Mouse (Mus musculus) stomach, postnatal 0 days (tissue): Measurements from ENCODE around the gene Slc7a10. TPM values are rescaled to one million over a fixed set of nuclear protein-coding genes. Genes with fewer than 3 reads are reported as not detected.
A peak's percentile ranks its signal among the peaks of the same experiment; 100 is the strongest.

Experiments
- ATAC-seq: fragments of 200-750 bp; cut with Nextera tagmentation; 2 replicates; pipeline ENCODE4 v1.8.0; 2017; ENCODE audit not compliant: low FRiP score, low TSS enrichment
- DNase-seq: peaks from one replicate; pipeline ENCODE4 v3.0.0-alpha.2; 2016; ENCODE audit warnings: low spot score
- H3K27ac ChIP-seq: fragments of 300-500 bp; sonication (generic); replicated peaks from 2 replicates; pipeline ENCODE4 v1.5.1; 2014; ENCODE audit warnings: mild to moderate bottlenecking, control low read depth
- H3K27me3 ChIP-seq: fragments of 300-500 bp; sonication (generic); 2 replicates; pipeline ENCODE4 v1.6.1; 2014; ENCODE audit warnings: low read length; ENCODE audit not compliant: control insufficient read depth, insufficient read depth
- H3K36me3 ChIP-seq: fragments of 300-500 bp; sonication (generic); 2 replicates; pipeline ENCODE4 v1.6.1; 2014; ENCODE audit warnings: low read length, mixed read lengths; ENCODE audit not compliant: control insufficient read depth, insufficient read depth
- H3K4me1 ChIP-seq: fragments of 300-500 bp; sonication (generic); replicated peaks from 2 replicates; pipeline ENCODE4 v1.6.1; 2014; ENCODE audit warnings: antibody characterized with exemption; ENCODE audit not compliant: control insufficient read depth, insufficient read depth
- H3K4me2 ChIP-seq: fragments of 300-500 bp; sonication (generic); replicated peaks from 2 replicates; pipeline ENCODE4 v1.6.1; 2014; ENCODE audit warnings: low read depth, mild to moderate bottlenecking, control low read depth, moderate library complexity
- H3K4me3 ChIP-seq: fragments of 300-500 bp; sonication (generic); 2 replicates; pipeline ENCODE4 v1.5.1; 2014; ENCODE audit warnings: low read depth, low read length, control low read depth
- H3K9ac ChIP-seq: fragments of 300-500 bp; sonication (generic); 2 replicates; pipeline ENCODE4 v1.6.1; 2014; ENCODE audit warnings: mild to moderate bottlenecking, low read length, control low read depth, mixed read lengths
- H3K9me3 ChIP-seq: fragments of 300-500 bp; sonication (generic); 2 replicates; pipeline ENCODE4 v1.6.1; 2016; ENCODE audit warnings: low read length; ENCODE audit not compliant: control insufficient read depth
- CTCF ChIP-seq: IDR thresholded peaks from 2 replicates; pipeline ENCODE4 v1.5.1; 2016; ENCODE audit warnings: antibody characterized with exemption, low read depth, mild to moderate bottlenecking, moderate library complexity
- EP300 ChIP-seq: optimal IDR thresholded peaks from 2 replicates; pipeline ENCODE3; 2016; ENCODE audit warnings: antibody characterized with exemption
- WGBS: fragments of 180-500 bp; shearing (Covaris S2); extraction: QIAGEN DNeasy Blood & Tissue Kit; methylation state at CpG from one replicate; pipeline ENCODE4 v1.1.7; 2014; 5-methylcytosine and 5-hydroxymethylcytosine counted together
- polyA plus RNA-seq: library from polyadenylated mRNA; unstranded; fragments of >200 nt; fragmentation: Nextera tagmentation; extraction: Ambion mirVana; gene quantifications from 2 replicates; pipeline ENCODE4 v1.2.1, GENCODE M21; 2015

The Slc7a10 gene
- polyA plus RNA-seq, result 0.82 and 0.98 TPM in 2 replicates

GRCm38 (mm10) chr7:35185889-35186569 lies at the start of gene Slc7a10:
TSS of gene Slc7a10 (plus strand) at chr7:35186385.
- TF ChIP-seq EP300 (no peak), CTCF (peak; percentile 3; the same call in 1 of the 2 replicates)
- ATAC-seq, result 0 out of 2 replicates have a peak, but pooled peaks have one; percentile 17
- peak within 1 kb of the TSS; percentile 38 for H3K4me3 ChIP-seq
- no peaks in the 10 kb centered on the region for H3K36me3 ChIP-seq
- WGBS, result 1% methylated on average over 42 of the region's 43 CpGs
- H3K4me1 ChIP-seq, result no peaks in the 10 kb centered on the region; the same call in none of the 2 replicates
- no peak for DNase-seq
- H3K27me3 ChIP-seq, result peaks cover 6% of the 10 kb centered on the region; the same call in 1 of the 2 replicates
- H3K9ac ChIP-seq, result peak within 1 kb of the TSS; percentile 48
- H3K9me3 ChIP-seq, result no peaks in the 10 kb centered on the region
- H3K4me2 ChIP-seq, result peak within 1 kb of the TSS; percentile 68
- no peak within 1 kb of the TSS for H3K27ac ChIP-seq

GRCm38 (mm10) chr7:35137524-35137923 lies 48.7 kb upstream of the Slc7a10 start:
- 81% methylated on average over 1 of the region's 1 CpGs for WGBS
- H3K4me3 ChIP-seq, result no peak overlapping the region
- no peak overlapping the region for H3K27ac ChIP-seq
- H3K36me3 ChIP-seq, result no peaks in the 10 kb centered on the region
- ATAC-seq (no peak), DNase-seq (no peak)
- H3K9me3 ChIP-seq, result no peaks in the 10 kb centered on the region
- no peaks in the 10 kb centered on the region for H3K4me1 ChIP-seq
- no peak overlapping the region for H3K4me2 ChIP-seq
- H3K27me3 ChIP-seq, result no peaks in the 10 kb centered on the region
- TF ChIP-seq CTCF (no peak), EP300 (no peak)
- H3K9ac ChIP-seq, result no peak overlapping the region

GRCm38 (mm10) chr7:35138481-35138880 lies 47.7 kb upstream of the Slc7a10 start:
- ATAC-seq, result no peak
- WGBS, result 44% methylated on average over 4 of the region's 4 CpGs

GRCm38 (mm10) chr7:35139880-35140279 lies 46.3 kb upstream of the Slc7a10 start:
- no peaks in the 10 kb centered on the region for H3K9me3 ChIP-seq
- H3K4me3 ChIP-seq, result no peak overlapping the region
- WGBS, result 85% methylated on average over 5 of the region's 5 CpGs
- DNase-seq, result no peak
- H3K9ac ChIP-seq, result no peak overlapping the region
- H3K4me2 ChIP-seq, result no peak overlapping the region
- H3K27ac ChIP-seq, result no peak overlapping the region
- no peak for TF ChIP-seq CTCF
- TF ChIP-seq EP300, result no peak
- no peaks in the 10 kb centered on the region for H3K36me3 ChIP-seq
- H3K27me3 ChIP-seq, result no peaks in the 10 kb centered on the region
- ATAC-seq, result no peak
- no peaks in the 10 kb centered on the region; the same call in 1 of the 2 replicates for H3K4me1 ChIP-seq

More at GRCm38 (mm10) chr7:35138481-35138880, 47.7 kb upstream of the Slc7a10 start:
- no peak overlapping the region for H3K4me2 ChIP-seq
- no peaks in the 10 kb centered on the region for H3K36me3 ChIP-seq
- H3K4me1 ChIP-seq, result no peaks in the 10 kb centered on the region
- H3K4me3 ChIP-seq, result no peak overlapping the region
- H3K27me3 ChIP-seq, result no peaks in the 10 kb centered on the region
- no peaks in the 10 kb centered on the region for H3K9me3 ChIP-seq
- TF ChIP-seq CTCF (no peak), EP300 (no peak)
- no peak overlapping the region for H3K27ac ChIP-seq
- H3K9ac ChIP-seq, result no peak overlapping the region
- DNase-seq, result no peak

GRCm38 (mm10) chr7:35141519-35141918 lies 44.7 kb upstream of the Slc7a10 start:
- Histone ChIP-seq H3K27ac (no peak overlapping the region), H3K27me3 (no peaks in the 10 kb centered on the region)
- ATAC-seq, result no peak

GRCm38 (mm10) chr7:35142522-35142921 lies 43.7 kb upstream of the Slc7a10 start:
- no peak overlapping the region for H3K4me3 ChIP-seq
- TF ChIP-seq CTCF (no peak), EP300 (no peak)
- no peak overlapping the region for H3K9ac ChIP-seq
- no peaks in the 10 kb centered on the region for H3K36me3 ChIP-seq
- H3K4me1 ChIP-seq, result no peaks in the 10 kb centered on the region; the same call in 1 of the 2 replicates
- H3K27me3 ChIP-seq, result no peaks in the 10 kb centered on the region
- no peaks in the 10 kb centered on the region for H3K9me3 ChIP-seq
- no peak overlapping the region for H3K27ac ChIP-seq
- ATAC-seq (no peak), DNase-seq (no peak)
- 70% methylated on average over 8 of the region's 8 CpGs for WGBS
- no peak overlapping the region for H3K4me2 ChIP-seq

More at GRCm38 (mm10) chr7:35141519-35141918, 44.7 kb upstream of the Slc7a10 start:
- Histone ChIP-seq H3K9ac (no peak overlapping the region), H3K36me3 (no peaks in the 10 kb centered on the region), H3K4me1 (no peaks in the 10 kb centered on the region; the same call in 1 of the 2 replicates), H3K4me3 (no peak overlapping the region), H3K4me2 (no peak overlapping the region), H3K9me3 (no peaks in the 10 kb centered on the region)
- TF ChIP-seq CTCF, result no peak
- no peak for TF ChIP-seq EP300
- DNase-seq, result no peak
- 37% methylated on average over 5 of the region's 5 CpGs for WGBS
